Mouse (Mus musculus): Measurements from ENCODE around the gene Nxt2.

DNA sequence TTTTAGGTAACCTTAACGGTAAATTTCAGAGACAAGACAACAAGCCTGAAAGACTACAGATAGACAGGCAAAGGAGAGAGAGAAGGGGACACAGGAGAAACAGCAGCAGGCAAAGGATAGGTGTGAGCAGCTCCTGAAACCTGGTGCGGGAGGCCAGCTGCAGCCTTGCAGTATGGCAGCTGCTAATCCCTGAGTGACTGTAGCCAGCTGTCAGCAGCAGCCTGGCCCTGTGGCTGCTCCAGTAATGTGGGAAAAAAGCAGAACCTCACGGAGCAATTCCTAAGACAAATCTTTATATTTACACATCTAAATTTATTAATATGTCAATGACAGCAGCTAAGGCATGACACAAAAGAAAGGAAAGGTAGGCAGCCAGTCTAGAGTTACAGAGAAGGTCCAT is 50.0 kb downstream of the Nxt2 start:
- TF ChIP-seq POLR2A (IDR thresholded peaks at IDR 0.05; ENCODE audit: low read depth, low read length) (no peak), CTCF (IDR thresholded peaks at IDR 0.05; ENCODE audit: extremely low read depth, insufficient read depth, insufficient read length, insufficient replicate concordance) (no peak)
